Mouse (Mus musculus): ENCODE results near the gene 1810009A15Rik.
"Not testable (repeated sequence)": the region's sequence is repeated elsewhere in the genome, so short reads cannot be mapped to it uniquely, and the experiment has no call there.

1810009A15Rik gene

GRCm38 (mm10) chr19:8888511-8889385, at the start of gene 1810009A15Rik, which contains the start of gene Gm49416:
Gene 1810009A15Rik, plus strand, starts transcription at chr19:8888853.
Gene Gm49416, plus strand, starts transcription at chr19:8888926.
- DNase-seq, result peak; percentile 94 to 95

- no peak for DNase-seq
Measured at GRCm38 (mm10) chr19:8839103-8839907, 49.3 kb upstream of the 1810009A15Rik start, which contains the start of gene Gng3. Gene Gng3, minus strand, starts transcription at chr19:8839194.

DNA sequence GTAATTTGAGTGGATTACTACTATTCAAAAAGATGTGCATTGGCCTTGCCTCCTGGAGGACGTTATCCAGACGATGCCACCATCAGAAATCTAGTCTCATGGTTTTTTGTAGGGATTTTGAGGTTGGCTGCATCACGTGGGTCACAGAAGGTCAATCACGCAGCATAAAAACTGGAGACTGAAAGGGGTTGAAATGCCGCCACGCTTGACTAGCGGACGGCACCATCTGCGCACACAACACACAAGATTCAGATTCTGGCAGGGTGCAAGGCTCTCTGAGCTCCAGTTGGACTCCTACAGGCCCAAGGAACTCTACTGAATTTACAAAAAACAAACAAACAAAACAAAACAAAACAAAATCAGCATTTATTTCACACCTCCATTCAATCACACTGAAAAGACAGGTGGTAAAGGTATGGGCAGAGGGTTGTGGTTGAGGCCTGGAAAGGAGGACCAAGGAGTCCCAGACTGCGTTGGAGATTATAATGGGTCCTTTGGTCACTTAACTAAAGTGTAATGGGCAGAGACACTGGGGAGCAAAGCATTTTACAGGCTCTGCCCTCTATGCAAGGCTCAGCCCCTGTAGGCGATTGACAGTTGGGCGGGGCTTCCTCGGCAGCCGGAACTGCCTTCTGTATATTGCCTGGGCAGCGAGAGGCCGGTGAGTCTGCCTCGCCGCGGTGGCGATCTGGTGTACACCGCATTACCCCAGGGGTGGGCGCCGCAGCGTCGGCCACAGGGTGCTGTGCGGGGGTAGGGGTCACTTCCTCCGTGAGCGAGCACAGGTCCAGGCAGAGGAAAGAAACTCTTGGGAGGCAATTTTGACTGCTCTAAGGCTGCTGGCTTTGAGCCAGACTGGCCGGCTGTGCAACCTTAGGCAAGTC, 48.5 kb upstream of the 1810009A15Rik start:
- DNase-seq, result peak; percentile 60 to 65

GRCm38 (mm10) chr19:8841012-8841411, 47.6 kb upstream of the 1810009A15Rik start:
- DNase-seq, result no peak

DNA sequence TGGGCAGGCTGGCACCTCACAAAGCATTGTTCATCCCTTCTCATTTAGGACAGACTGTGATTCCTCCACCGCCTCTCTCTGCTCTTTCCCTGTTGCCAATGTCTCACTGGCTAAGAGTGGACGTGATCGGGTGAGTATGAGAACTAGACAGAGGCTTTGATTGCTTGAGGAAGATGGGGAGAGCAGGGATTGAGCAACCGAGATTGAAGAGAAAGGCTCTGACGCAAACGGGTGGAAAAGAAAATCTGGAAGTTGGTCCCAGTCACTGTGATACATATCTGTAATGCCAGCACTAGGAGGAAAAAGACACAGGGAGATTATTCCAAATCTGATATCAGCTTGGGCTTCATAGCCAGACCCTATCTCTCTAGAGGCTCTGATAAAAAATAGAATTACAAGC, 45.7 kb upstream of the 1810009A15Rik start:
- DNase-seq, result no peak

DNA sequence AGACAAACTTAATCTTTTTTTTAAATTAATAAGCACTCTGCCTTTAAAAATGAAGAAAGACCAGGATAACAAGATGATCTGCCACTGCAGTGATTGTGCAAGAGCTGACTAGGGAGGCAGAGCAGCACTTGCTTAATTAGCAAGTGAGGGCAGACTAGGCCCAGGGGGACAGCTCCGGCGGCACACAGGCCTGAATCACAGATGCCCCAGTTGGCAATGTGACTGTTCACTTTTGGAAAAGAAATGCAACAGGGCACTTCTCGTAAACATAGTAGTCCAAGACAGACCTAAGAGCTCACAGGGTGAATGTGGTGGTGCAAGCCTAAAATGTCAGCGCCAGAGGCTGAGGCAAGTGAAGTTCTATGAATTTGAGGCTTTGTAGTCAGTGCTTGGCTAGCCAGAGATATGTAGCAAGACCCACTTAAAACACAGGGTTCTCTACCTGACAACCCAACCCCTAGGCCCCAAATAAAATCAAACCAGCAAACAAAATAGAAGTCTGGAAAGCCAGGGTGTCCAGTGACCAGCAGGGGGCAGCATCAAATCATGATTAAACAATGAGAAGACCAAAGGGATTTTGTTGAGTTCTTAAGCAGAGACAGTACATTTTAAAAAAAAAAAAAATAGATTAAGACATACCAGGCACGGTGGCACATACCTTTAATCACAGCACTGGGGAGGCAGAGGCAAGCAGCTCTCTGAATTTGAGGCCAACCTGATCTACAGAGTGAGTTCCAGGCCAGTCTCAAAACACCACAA, 44.1 kb upstream of the 1810009A15Rik start:
- peak; percentile 90 to 91 for DNase-seq

- DNase-seq, result no peak
Measured at GRCm38 (mm10) chr19:8848356-8848755, 40.3 kb upstream of the 1810009A15Rik start.

DNA sequence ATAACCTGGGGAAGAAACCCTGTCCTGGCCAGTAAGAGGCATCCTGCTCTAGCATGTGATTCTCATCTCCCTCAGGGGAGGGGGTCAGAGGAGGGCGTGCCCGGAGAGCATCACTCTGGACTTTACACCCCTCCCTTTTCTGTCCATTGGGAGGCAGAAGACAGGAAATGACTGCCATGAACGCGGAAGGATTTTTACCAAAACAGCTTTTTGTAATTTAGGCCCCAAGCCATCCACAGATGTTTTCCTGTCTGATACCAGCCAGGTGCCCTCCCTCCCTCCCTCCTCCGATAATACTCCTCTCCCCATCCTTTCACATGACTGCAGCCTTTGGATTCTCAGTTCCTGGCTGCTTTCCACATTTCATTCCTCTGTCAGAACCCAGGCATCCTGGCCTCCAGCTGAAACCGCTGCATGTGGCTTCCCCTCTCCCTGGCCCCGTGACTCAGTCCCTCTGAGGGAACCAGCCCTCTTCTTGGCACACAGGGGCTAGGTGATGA, 38.2 kb upstream of the 1810009A15Rik start, which contains the start of gene Lrrn4cl:
Gene Lrrn4cl (plus strand): TSS at position 367 of the 500 bp plus-strand sequence.
- no peak for DNase-seq

DNA sequence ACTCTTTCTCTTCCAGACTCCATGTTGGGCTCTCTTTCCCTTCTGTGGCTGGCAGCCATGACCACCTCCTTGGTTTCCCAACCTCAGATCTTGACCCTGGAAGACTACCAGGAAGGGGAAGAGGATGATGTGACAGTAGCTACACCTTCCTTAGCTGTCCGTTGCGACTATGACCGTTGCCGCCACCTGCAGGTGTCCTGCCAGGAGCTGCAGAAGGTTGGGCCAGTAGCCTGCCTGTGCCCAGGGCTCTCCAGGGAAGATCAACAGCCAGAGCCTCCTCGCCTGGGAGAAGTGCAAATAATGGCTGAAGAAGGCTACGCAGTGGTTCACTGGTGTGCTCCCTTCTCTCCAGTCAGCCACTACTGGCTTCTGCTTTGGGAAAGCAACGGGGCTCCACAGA, 37.0 kb upstream of the 1810009A15Rik start:
- DNase-seq, result no peak

DNA sequence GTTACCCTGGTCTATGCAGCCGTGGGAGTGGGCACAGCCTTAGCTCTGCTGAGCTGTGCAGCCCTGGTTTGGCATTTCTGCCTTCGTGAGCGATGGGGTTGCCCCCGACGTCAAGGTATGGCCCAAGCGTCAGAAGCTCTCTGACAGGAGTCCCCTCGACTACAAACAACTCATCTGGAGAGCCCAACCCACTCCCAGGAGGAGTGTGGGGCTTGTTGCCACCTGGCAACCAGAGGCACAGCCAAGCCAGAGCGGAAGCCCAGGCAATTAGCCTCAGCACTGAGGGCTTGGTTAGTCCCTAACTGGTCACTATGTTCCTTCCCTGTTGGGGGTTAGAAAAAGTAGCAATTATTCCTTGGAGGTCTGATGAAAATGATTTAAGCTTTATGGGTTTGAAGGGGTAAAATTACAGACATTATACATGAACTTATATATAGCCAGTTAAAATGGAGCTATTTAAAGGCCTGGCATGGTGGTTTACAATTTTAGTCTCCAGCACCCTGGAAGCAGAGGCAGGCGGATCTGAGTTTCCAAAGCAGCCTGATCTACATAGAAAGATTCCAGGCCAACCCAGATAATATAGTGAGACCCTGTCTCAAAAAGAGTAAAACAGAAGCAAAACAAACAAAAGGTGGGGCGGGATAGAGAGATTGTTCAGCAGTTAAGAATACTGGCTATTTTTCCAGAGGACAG, 36.3 kb upstream of the 1810009A15Rik start:
- no peak for DNase-seq

GRCm38 (mm10) chr19:8853117-8853516, 35.5 kb upstream of the 1810009A15Rik start:
- no peak for DNase-seq

GRCm38 (mm10) chr19:8857689-8858088, 31.0 kb upstream of the 1810009A15Rik start:
- peak; percentile 41 to 46 for DNase-seq

GRCm38 (mm10) chr19:8859018-8859417, 29.6 kb upstream of the 1810009A15Rik start:
- DNase-seq, result peak; percentile 59 to 61

GRCm38 (mm10) chr19:8864265-8864664, 24.4 kb upstream of the 1810009A15Rik start:
- DNase-seq, result no peak

DNA sequence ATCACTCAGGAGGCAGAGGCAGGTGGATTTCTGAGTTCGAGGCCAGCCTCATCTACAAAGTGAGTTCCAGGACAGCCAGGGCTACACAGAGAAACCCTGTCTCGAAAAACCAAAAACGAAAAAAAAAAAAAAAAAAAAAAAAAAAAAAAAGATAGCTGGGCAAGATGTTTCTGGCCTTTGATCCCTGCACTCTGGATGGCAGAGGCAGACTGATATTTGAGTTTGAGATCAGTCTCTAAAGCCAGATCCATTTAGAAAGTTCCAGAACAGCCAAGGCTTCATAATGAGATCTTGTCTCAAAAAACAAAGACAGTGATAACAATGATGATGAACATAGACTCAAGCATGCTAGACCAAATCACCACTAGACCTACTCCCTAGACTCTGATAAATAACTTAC, 18.3 kb upstream of the 1810009A15Rik start:
- DNase-seq, result not testable (repeated sequence)

GRCm38 (mm10) chr19:8870838-8871237, 17.8 kb upstream of the 1810009A15Rik start:
- DNase-seq, result no peak

GRCm38 (mm10) chr19:8871267-8872186, 17.1 kb upstream of the 1810009A15Rik start, which contains the start of gene Ubxn1:
Gene Ubxn1, plus strand, starts transcription at chr19:8871496.
- DNase-seq, result peak; percentile 93 to 94

DNA sequence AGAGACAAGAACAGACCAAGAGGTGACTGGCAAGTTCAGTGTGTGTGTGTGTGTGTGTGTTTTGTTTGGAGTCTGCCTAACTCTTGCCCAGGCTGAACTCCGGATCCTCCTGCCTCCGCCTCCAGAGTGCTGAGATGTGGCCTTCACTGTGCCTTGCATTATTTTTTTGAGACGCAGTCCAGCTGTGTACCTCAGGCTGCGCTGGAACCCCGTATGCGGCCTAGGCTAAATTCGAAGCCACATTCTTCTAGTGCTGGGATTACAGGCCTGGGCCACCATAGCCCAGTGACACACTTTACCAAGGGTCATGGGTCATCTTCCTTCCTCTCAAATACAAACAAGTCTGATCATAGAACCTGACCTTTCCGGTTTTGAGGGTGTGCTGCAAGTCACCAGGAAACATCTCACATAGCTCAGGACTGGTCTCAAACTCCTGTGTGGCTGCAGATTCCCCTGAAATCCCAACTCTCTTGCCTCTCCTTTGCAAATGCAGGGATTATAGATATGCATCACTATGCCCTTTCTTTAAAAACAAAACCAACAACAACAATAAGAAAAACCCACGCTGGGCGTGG, 16.3 kb upstream of the 1810009A15Rik start:
- DNase-seq, result no peak

DNA sequence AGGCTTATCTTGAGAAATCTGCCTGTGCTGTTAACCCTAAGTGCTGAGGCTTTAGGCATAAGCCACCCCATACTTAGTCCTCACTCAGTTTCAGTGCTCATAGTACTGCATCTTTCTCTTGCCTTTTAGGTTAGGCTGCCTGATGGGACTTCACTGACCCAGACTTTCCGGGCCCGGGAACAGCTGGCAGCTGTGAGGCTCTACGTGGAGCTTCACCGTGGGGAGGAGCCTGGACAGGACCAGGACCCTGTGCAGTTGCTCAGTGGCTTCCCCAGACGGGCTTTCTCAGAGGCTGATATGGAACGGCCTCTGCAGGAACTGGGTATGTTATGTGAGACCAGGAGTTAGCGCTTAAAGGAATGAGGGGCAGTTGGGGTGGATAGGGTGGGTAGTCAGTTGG, 13.6 kb upstream of the 1810009A15Rik start:
- DNase-seq, result no peak

All from B cell, adult 2 months (primary cell).